Mouse (Mus musculus) midbrain, embryonic 11.5 days (tissue): ENCODE data around the gene Tmem143. TPM values are rescaled to one million over a fixed set of nuclear protein-coding genes. Genes with fewer than 3 reads are reported as not detected.

Experiments used
- polyA plus RNA-seq: library from polyadenylated mRNA; unstranded; fragments of >200 nt; fragmentation: Nextera tagmentation; extraction: Ambion mirVana; gene quantifications from 2 replicates; pipeline ENCODE4 v1.2.1, GENCODE M21; 2014

Gene Tmem143
- polyA plus RNA-seq, 1 experiment from 2014 or later: 3.0 TPM

Other genes with a start within 250 kb of the Tmem143 start
- gene Fut2, start 230.5 kb upstream of the Tmem143 start, polyA plus RNA-seq: not detected in 2 replicates
- gene Ntn5, start 212.9 kb upstream of the Tmem143 start, polyA plus RNA-seq: 0.21 TPM in 1 of 2 replicates, not detected in the other
- 0.19 and 0.36 TPM in 2 replicates for gene Sec1, start 202.5 kb upstream of the Tmem143 start, polyA plus RNA-seq
- gene Car11, start 197.1 kb upstream of the Tmem143 start, polyA plus RNA-seq: 3.3 and 6.3 TPM in 2 replicates
- 2.2 and 3.5 TPM in 2 replicates for gene Dbp, start 191.9 kb upstream of the Tmem143 start, polyA plus RNA-seq
- 878 and 933 TPM in 2 replicates for gene Rpl18, start 181.5 kb upstream of the Tmem143 start, polyA plus RNA-seq
- 11.8 and 14.9 TPM in 2 replicates for gene Sphk2, start 178.9 kb upstream of the Tmem143 start, polyA plus RNA-seq
- gene Fam83e, start 175.7 kb upstream of the Tmem143 start, polyA plus RNA-seq: 0.57 and 1.4 TPM in 2 replicates
- gene Spaca4, start 171.1 kb upstream of the Tmem143 start, polyA plus RNA-seq: not detected in 2 replicates
- gene Lmtk3, start 113.2 kb upstream of the Tmem143 start, polyA plus RNA-seq: 4.6 and 4.8 TPM in 2 replicates
- 1.5 and 2.4 TPM in 2 replicates for gene Sult2b1, start 112.3 kb upstream of the Tmem143 start, polyA plus RNA-seq
- gene Cyth2, start 82.4 kb upstream of the Tmem143 start, polyA plus RNA-seq: 224 and 225 TPM in 2 replicates
- gene Kcnj14, start 72.2 kb upstream of the Tmem143 start, polyA plus RNA-seq: 0.69 and 0.75 TPM in 2 replicates
- 64.0 and 67.9 TPM in 2 replicates for gene Grwd1, start 66.0 kb upstream of the Tmem143 start, polyA plus RNA-seq
- 76.7 and 84.0 TPM in 2 replicates for gene Kdelr1, start 24.2 kb upstream of the Tmem143 start, polyA plus RNA-seq
- 0.14 and 0.17 TPM in 2 replicates for gene Grin2d, start 18.6 kb upstream of the Tmem143 start, polyA plus RNA-seq
- gene Syngr4, start 227 bp upstream of the Tmem143 start, polyA plus RNA-seq: 0.63 and 1.3 TPM in 2 replicates
- 27.2 and 28.2 TPM in 2 replicates for gene Emp3, start 24.5 kb downstream of the Tmem143 start, polyA plus RNA-seq
- 2.0 and 2.4 TPM in 2 replicates for gene Ccdc114, start 27.1 kb downstream of the Tmem143 start, polyA plus RNA-seq
- gene Abcc6, start 133.4 kb downstream of the Tmem143 start, polyA plus RNA-seq: 0.03 and 0.44 TPM in 2 replicates
- 13.9 and 14.1 TPM in 2 replicates for gene Nomo1, start 136.8 kb downstream of the Tmem143 start, polyA plus RNA-seq
- gene Kcnj11, start 203.8 kb downstream of the Tmem143 start, polyA plus RNA-seq: 0.07 and 0.49 TPM in 2 replicates